Mouse (Mus musculus) olfactory bulb, adult 2 months (tissue): ENCODE results near the gene Slc44a4. TPM values are rescaled to one million over a fixed set of nuclear protein-coding genes. Genes with fewer than 3 reads are reported as not detected.

Experiments
- H3K27ac ChIP-seq: fragments of 200-500 bp; 2 replicates; pipeline ENCODE4 v1.5.1; 2012; ENCODE audit warnings: low read depth, low read length; ENCODE audit not compliant: insufficient read depth
- H3K4me1 ChIP-seq: fragments of 200-500 bp; 2 replicates; pipeline ENCODE4 v1.6.1; 2012; ENCODE audit warnings: low read length; ENCODE audit not compliant: control insufficient read depth, insufficient read depth
- H3K4me3 ChIP-seq: fragments of 200-500 bp; 2 replicates; pipeline ENCODE4 v1.5.1; 2012; ENCODE audit warnings: mild to moderate bottlenecking, low read depth, low read length, moderate library complexity; ENCODE audit not compliant: insufficient read depth
- CTCF ChIP-seq: fragments of 200-500 bp; IDR thresholded peaks from 2 replicates; pipeline ENCODE4 v1.5.1; 2012; ENCODE audit warnings: low read depth, mild to moderate bottlenecking, low read length, moderate library complexity; ENCODE audit not compliant: insufficient read depth
- POLR2A ChIP-seq: fragments of 200-500 bp; IDR thresholded peaks from 2 replicates; pipeline ENCODE4 v1.6.1; 2012; ENCODE audit warnings: mild to moderate bottlenecking, low read depth, low read length, moderate library complexity; ENCODE audit not compliant: insufficient read depth
- WGBS: fragments of 180-500 bp; shearing (Covaris S2); methylation state at CpG from one replicate; pipeline ENCODE4 v1.1.7; 2018; 5-methylcytosine and 5-hydroxymethylcytosine counted together
- polyA plus RNA-seq: library from polyadenylated mRNA; stranded (reverse); fragments of >200 nt; gene quantifications from 2 replicates; pipeline ENCODE4 v1.2.4, GENCODE M21; 2012; ENCODE audit warnings: low replicate concordance; ENCODE audit not compliant: missing spikeins, insufficient read depth, insufficient read length

Gene Slc44a4
- polyA plus RNA-seq, 1 experiment = not detected

GRCm38 (mm10) chr17:34887942-34888341 lies 26.3 kb upstream of the Slc44a4 start:
- H3K4me3 ChIP-seq = no peak overlapping the region
- TF ChIP-seq POLR2A = no peak
- no peak for TF ChIP-seq CTCF

GRCm38 (mm10) chr17:34890074-34890743 lies 24.1 kb upstream of the Slc44a4 start:
- no peak for TF ChIP-seq POLR2A
- no peak for TF ChIP-seq CTCF
- WGBS = 92% methylated on average over 12 of the region's 12 CpGs
- Histone ChIP-seq H3K4me3 (no peak overlapping the region), H3K27ac (no peak overlapping the region), H3K4me1 (peaks cover 3% of the 10 kb centered on the region)

More at GRCm38 (mm10) chr17:34887942-34888341, 26.3 kb upstream of the Slc44a4 start:
- 85% methylated on average over 5 of the region's 5 CpGs for WGBS
- H3K27ac ChIP-seq = no peak overlapping the region
- H3K4me1 ChIP-seq = no peaks in the 10 kb centered on the region

- H3K4me3 ChIP-seq = no peak overlapping the region
- WGBS = 96% methylated on average over 2 of the region's 2 CpGs
- TF ChIP-seq CTCF (no peak), POLR2A (no peak)
- peaks cover 14% of the 10 kb centered on the region for H3K4me1 ChIP-seq
- H3K27ac ChIP-seq = no peak overlapping the region
Observed at GRCm38 (mm10) chr17:34891377-34891776, 22.9 kb upstream of the Slc44a4 start.

- TF ChIP-seq POLR2A (no peak), CTCF (no peak)
- peaks cover 17% of the 10 kb centered on the region for H3K4me1 ChIP-seq
- H3K27ac ChIP-seq = peak overlapping the region; percentile 97; the same call in 1 of the 2 replicates
- H3K4me3 ChIP-seq = no peak overlapping the region
- 70% methylated on average over 12 of the region's 12 CpGs for WGBS
Observed at GRCm38 (mm10) chr17:34893072-34893824, 21.0 kb upstream of the Slc44a4 start.

- Histone ChIP-seq H3K27ac (peak overlapping the region; percentile 97), H3K4me3 (peak overlapping the region; percentile 72), H3K4me1 (peaks cover 17% of the 10 kb centered on the region)
- TF ChIP-seq CTCF (no peak), POLR2A (peak; percentile 89)
- WGBS = 0% methylated on average over 41 of the region's 51 CpGs
Observed at GRCm38 (mm10) chr17:34894074-34894597, 20.1 kb upstream of the Slc44a4 start.

- peaks cover 21% of the 10 kb centered on the region for H3K4me1 ChIP-seq
- 5% methylated on average over 49 of the region's 51 CpGs for WGBS
- H3K27ac ChIP-seq = peak overlapping the region; percentile 39; the same call in 1 of the 2 replicates
- TF ChIP-seq CTCF (no peak), POLR2A (no peak; the same call in 1 of the 2 replicates)
- H3K4me3 ChIP-seq = peak overlapping the region; percentile 72
Observed at GRCm38 (mm10) chr17:34894801-34895530, 19.3 kb upstream of the Slc44a4 start.

GRCm38 (mm10) chr17:34895724-34896123 lies 18.5 kb upstream of the Slc44a4 start:
- TF ChIP-seq POLR2A (no peak), CTCF (no peak)
- Histone ChIP-seq H3K4me3 (peak overlapping the region; percentile 72; the same call in 1 of the 2 replicates), H3K4me1 (peaks cover 21% of the 10 kb centered on the region), H3K27ac (no peak overlapping the region)
- WGBS = 91% methylated on average over 15 of the region's 15 CpGs

GRCm38 (mm10) chr17:34896366-34896765 lies 17.9 kb upstream of the Slc44a4 start:
- no peak overlapping the region for H3K27ac ChIP-seq
- peaks cover 21% of the 10 kb centered on the region for H3K4me1 ChIP-seq
- TF ChIP-seq POLR2A (no peak), CTCF (no peak)
- H3K4me3 ChIP-seq = no peak overlapping the region
- WGBS = 77% methylated on average over 17 of the region's 17 CpGs
